Mouse (Mus musculus): ENCODE measurements around the gene Clstn2.

The Clstn2 gene

DNA sequence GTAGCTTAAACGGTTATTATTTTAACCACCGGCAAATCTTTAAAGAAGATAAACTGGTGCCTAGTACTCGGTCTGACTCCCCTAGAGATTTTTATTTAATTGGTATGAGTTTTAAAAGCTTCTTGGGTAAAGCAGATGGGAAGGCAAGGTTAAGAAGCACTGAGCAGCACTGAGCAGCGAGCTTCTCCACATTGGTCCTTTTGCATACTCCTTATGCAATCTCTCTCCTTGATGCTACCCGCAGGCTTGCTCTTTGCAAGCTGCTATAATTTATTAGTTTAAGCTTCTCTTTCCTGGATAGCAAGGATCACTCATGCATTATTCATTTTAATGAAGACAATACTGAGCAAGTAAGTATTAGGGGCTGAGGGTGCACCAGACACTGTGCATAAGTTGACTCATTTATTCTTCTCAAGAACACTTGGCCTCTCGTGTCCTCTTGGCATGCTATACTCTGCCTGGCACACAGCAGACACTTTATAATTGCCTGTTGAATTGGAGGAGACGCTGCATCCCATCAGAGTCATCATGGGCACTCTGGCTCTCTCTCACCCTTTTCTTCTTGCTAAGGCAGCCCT is 561.9 kb downstream of the Clstn2 start:
- no peak for DNase-seq (ENCODE audit: low spot score)

DNA sequence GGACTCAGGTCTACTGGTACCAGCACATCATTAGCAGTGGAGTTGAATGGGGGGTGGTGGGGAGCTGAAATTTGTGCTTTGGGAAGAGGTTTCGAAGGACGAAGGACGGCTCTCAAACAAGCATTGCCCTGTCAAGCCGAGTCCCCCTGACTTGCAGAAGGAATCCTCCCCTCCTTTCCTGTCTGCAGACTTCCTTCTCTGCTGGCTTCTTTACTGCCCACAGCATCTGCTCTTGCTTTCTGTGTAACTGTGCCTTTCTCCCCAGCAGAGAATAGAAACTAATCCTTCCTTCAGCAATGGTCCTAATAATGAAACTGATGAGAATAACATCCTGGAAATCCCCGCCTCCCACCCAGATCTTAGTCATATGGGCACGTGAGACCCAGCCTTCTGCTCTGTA is 572.5 kb downstream of the Clstn2 start:
- no peak for DNase-seq (ENCODE audit: low spot score)

DNA sequence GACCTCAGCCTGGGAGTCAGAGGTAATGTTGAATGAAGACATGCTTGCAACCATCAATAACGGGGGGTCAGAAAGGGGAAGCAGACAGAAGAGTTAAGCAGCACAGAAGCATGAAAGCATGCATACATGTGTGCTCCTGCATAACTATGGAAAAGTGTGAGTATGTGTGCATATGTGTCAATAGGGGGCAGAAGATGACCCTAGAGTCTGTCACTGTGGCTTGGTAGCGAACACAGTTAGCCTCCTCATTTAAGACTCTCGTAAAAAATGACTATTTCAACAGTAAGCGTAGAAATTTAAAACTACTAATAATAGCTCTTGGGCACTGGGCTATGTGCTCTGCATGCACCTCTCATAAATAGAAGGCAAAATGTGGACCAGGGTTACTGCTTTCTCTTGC is 573.2 kb downstream of the Clstn2 start:
- DNase-seq (ENCODE audit: low spot score), result no peak

DNA sequence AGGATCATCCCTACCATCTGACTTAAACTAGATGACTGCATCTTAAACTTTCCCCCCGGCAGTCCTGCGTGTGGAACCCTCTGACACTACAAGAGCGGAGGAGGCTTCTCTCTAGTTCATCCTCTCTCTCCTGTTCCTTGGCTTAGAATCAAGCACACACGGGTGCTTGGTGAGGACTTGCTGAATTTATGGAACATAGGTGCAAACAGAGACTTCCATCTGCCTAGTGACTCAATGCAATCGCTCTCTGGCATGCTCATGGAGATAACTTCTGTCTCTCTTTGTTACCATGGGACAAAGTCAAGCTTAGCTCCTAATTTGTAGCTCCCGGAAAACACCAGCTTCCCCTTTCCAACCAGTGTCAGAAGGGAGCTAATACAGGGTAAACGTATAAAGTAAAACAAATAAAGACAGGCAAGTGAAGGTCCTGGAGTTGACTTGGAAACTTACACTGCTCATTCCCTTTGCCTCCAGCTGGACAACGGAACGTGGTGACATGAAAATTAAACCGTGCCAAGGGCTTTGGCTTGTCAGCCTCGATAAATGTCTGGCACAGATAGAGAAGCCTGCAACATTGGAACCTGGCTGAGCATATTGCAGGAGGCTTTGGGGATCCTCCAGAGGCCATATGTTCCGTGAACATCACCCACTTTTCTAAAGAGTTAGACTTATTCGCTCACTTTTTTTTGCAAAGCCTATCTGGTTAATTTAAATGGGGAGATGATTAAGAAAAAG is 583.5 kb downstream of the Clstn2 start:
- DNase-seq (ENCODE audit: low spot score), result no peak

DNA sequence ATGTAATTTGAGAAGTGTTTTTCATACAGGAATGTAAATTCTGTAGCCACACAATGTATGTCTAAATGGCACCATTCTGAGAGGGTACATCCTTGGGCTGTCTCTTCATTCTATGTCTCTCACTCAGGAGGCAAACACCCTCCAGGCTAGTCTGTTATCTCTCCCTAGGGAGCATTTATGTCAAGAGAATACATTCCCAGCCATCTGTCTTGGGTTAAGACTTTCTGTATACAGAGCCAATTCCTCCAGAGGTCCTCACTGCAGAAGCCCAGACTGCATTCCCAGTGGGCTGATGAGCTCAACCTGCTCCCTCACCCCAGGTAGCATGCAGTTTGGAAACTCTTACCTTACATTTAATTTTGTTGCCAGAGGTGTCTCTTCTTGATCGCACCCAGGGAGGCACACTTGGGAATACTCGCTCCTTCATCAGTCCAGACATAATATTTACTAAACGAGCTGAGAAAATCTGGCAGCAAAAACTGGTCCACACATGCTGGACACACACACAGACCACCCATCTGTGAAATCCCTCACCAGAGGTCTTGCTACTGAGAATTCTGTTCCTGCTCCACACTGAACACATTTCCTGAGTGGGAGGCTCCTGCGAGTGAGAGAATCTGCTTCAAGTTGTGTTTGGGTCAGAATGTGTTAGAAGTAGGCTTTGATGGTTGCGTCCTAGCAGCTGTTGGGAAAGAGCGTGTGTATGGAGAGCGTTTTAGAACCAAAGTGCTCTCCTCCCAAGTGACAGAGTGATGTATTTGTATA is 592.9 kb downstream of the Clstn2 start:
- no peak for DNase-seq (ENCODE audit: low spot score)

DNA sequence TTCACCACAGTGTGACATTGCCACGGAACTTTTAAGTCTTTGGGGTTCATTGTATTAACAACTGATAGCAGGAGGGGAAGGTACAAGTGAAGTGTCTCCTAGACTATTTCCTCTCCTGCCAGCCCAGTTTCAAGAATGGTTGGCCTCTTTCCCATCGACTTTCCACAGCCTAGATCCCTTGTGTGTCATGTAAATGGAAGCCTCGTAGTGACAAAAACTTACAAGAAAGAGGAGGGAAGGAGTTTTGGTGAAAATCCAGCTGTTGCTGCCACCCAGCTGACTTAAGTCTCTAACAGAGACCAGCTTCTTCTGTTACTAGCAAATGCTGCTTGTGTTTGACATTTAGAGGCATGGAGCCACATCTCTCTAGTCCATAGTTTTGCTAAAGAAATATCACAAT is 598.3 kb downstream of the Clstn2 start:
- DNase-seq (ENCODE audit: low spot score), result no peak

DNA sequence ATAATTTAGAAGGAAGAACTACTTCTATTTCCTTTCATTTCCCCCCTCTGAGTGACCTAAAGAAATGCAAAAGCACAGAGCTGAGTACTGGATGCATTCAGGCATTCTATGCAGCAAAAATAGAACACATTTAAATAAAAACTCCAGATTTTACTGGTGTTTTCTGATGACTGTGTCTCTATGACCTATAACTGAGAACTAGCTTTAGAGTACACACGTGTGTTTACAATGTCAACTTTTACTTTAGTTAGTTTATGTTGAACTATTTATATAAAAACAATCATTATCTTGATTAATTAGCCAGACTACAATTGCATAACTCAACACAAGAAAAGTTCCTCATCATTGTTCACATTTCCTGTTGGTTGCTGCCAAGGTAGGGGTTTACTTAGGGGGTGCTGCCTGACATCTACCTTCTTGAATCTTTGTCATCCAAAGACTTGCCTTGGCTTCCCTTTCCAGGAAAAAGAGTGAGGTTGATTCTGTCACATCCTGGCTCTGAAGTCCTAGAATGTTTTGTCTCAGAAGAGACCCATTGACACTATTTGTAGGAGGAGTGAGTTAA is 603.0 kb downstream of the Clstn2 start:
- DNase-seq (ENCODE audit: low spot score), result no peak

DNA sequence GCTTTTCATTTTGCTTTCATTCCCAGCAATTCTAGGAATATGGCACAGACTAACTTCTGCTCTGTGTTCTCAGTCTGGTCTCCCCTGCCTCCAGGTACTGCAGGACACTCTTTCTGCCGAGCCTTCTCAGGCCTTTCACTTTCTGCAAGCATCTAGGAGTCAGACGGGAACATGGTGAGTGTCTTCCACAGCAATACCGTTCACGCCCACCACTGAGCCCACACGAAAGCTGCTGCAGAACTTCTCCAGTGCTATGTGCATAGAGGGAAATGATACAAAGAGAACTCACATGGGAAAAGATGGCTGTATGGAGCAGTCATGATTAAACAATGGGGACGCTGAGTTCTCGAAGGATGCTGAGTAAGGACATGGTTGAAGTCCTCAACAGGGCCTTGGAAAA is 604.9 kb downstream of the Clstn2 start:
- DNase-seq (ENCODE audit: low spot score), result no peak

DNA sequence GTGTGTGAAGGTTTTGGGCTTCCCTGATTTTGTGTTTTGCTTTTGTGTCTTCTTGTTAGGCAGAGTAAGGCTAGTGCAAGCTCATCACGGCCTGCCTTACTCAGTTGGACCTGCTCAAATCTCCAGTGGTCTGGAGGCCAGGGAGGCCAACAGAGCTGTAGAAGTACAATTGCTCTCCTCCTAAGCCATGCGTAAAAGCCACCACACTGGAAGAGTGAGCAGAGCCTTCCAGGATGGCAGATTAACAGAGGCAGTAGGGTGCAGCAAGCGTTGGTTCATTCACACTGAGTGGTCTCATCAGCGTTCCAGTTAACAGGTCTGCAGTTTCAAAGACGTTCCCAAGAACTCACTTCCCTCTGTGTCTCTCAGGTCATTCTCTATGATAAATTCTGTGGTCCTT is 612.1 kb downstream of the Clstn2 start:
- no peak for DNase-seq (ENCODE audit: low spot score)

DNA sequence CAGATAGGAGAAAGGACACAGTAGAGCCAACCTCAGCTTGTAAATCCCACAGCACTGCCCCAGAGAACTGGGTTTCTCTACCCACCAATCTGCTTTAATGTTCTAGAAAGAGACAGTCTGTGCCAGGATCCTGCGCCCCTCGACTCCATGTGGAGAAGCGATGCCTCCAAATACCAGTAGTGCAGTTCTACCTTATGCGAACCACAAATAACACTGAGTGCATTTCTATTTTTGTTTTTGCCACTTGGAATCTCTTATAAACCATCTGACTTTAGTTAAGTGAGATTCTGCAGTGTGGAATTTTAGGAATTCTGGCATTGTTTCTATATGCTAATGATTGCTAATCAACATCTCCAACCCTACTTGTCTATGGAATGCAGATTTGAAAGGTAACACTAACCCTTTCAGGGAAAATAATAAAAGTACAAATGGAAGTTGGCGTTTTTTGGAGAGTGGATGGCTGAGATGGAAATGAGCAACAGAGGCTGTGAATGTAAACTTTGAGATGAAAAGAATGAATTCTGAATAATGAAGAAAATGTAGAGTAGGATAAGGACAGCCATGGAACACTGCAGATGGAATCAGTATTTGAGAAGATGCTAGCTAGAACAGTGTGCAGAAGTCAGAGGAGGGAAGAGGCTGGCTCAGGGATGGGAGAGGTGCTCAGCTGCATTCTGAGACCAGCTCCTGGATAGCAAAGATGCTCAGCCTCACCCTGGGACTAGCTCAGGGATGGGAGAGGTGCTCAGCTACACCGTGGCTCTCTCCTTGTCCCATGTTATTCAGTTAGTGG is 617.9 kb downstream of the Clstn2 start:
- DNase-seq (ENCODE audit: low spot score), result no peak

DNA sequence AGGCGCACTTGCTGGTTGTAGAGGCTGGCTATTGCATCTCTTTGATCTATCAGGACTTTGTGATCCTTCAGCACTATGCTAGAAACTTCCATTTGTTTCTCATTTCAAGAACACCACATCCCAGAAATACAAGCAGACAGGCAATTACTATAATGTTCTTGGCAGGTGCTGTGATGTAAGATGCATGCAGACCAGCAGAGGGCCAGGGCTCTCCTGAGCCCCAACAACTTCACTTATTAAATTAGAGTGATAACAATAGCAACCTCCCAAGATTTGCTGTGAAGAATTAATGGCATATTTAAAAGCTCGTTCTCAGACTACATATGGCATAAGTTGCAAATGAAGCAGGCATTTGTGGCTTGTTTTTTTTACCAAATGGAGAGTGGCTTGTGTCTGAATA is 624.8 kb downstream of the Clstn2 start:
- DNase-seq (ENCODE audit: low spot score), result no peak

All from testis, postnatal 14 days (tissue).